Mouse (Mus musculus) T-cell, adult 2 months (primary cell): Measurements from ENCODE around the gene Ap2a1.

ENCODE experiments used
- DNase-seq: peaks from one replicate; pipeline ENCODE4 v3.0.0; 2022; ENCODE audit warnings: low spot score

The Ap2a1 gene

DNA sequence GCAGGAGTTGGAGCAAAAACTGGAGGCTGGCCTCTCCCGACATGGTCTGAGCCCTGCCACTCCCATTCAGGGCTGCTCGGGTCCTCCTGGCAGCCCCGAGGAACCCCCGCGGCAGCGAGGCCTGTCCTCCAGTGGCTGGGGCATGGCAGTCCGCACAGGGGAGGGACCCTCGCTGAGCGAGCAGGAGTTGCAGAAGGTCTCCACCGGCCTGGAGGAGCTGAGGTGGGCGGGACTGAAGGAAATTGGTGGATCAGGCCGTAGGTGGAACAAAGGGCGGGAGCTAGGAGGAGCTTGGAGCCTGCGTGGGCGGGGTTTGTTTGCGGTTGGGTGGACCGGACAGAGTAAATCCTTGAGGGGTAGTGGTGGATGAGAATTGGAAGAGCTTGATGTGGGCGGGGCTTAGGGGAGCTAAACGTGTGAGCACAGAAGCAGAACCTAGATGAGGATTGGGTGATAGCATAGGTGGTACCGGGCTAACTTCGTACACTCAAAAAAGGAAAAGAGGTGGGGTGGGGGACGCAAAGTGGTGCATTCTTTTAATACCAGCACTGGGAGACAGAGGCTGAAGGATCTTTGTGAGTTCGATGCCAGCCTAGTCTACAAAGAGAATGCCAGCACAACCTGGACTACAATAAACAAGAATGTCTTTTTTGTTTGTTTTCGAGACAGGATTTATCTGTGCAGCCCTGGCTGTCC is 23.5 kb upstream of the Ap2a1 start:
- peak; percentile 22 for DNase-seq

DNA sequence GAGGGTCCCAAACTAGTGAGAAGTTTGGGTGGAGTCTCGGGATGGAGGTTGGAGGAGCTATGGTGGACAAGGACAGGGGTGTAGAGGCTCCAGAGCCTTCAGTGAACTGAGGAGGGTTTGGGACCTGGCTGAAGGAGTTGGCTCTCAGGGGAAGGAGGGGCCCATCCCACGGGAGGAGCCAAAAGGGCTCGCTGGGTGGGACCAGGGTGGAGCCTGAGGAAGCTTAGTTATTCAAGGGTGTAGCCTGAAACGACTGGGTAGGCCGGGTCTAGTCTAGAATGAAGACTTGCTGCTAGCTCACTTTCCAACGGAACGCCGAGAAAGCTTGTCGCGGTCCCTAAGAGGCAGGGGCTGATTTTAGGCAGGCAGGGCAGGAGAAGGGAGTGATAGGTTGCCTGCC is 22.7 kb upstream of the Ap2a1 start:
- no peak for DNase-seq

DNA sequence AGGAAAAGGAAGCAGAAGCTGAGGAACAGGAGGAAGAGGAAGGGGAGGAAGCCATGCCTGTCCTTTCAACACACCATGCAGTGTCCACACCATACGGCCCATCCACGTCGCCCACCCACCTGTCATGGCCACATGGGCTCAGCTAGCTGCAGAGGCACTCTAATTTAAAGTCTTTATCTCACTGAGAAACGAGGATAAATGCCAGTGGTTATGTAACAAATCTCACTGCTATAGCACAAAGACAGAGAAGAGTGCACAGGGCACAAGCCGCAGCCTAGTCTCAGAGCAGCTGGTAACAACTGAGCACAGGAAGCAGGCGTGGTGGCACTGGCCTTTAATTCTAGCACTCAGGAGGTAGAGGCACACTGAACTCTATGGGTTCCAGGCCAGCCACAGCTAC is 20.6 kb upstream of the Ap2a1 start:
- DNase-seq = no peak

DNA sequence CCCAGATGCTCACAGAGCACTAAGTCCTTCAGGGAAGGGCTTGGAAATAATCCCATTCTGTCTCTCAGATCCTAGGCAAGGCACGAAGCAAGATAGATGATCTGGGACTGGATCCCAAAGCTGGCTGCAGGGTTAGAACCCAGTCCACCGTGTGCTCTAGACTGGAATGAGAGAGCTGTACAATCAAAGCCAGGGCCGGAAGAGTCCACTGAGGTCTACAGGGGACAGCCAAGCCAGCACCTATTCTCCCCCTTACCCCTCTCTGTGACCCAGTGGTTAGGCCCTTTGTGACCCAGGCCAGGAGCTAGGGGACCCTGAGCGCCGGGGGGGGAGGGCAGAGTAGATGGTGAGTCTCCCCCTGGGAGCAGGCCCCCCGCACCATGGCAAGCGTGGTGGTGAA is 13.6 kb upstream of the Ap2a1 start, which contains the start of gene Tsks:
TSS of gene Tsks (plus strand) at position 301 of the 400 bp plus-strand sequence.
- DNase-seq = no peak

DNA sequence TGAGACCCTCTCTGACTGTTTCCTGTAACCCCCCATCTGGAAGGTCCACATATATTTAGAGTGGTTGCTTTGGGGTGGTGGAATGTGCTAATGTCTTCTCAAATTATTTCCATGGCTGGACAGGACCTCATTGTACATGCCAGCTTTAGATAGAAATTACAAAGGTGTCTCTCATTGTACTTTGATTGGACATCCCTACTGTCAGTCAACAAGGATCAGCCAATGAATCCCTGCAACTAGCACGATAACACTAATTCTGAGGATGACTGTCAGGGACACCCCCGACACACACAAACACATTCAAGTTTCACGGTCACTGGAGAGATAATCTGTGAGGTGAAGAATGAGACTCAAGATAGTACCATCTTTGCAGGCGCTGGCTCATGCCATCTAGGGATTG is 9.4 kb upstream of the Ap2a1 start:
- no peak for DNase-seq

DNA sequence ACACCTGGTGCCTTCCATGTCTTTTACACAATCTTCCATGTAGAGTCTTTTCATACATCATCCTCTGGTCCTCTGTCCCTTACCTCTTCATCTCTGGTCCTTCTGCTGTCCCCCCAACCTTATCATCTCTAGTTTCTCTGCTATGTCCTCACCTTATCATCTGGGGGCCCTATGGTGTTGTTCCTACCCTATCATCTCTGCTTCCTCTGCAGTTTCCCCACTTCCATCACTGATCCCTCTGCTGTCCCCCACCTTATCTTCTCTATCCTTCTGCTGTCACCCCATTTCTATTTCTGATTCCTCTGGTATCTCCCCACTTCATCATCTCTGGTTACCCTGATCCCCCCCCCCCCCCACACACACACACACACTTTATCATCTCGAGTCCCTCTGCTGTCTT is 726 bp downstream of the Ap2a1 start:
- DNase-seq = no peak

DNA sequence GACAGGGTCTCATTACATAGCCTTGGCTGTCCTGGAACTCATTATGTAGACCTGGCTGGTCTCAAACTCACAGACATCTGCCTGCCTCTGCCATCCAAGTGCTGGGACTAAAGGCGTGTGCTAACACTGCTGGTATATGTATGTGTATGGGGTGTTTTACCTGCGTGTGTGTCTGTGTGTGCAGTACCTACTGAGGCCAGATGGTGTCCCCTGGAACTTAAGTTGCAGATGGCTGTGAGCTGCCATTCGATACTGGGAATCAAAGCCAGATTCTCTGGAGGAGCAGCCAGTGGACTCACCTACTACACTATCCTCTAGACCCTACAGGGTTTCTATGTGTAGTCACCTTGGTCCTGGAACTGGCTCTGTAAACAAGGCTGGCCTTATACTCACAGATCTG is 3.8 kb downstream of the Ap2a1 start:
- peak; percentile 36 for DNase-seq

DNA sequence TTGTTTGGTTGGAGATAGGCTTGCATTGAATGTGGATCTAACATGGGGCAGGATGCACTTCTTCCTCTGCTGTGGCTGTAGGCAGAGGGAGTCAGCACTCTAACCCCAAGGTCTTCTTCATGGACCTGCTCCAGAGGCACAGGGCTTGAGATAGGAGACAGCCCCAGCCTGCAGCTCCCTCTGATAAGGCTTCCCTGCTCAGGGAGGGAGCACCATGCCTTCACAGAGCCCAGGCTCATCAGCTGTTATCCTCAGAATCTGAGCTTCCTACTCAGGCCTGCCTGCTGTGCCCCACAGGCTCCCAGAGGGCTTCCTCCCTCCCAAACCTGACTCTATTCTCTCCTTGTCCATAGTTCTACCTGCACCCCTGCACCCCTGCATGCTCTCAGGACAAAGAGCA is 6.8 kb downstream of the Ap2a1 start:
- no peak for DNase-seq

DNA sequence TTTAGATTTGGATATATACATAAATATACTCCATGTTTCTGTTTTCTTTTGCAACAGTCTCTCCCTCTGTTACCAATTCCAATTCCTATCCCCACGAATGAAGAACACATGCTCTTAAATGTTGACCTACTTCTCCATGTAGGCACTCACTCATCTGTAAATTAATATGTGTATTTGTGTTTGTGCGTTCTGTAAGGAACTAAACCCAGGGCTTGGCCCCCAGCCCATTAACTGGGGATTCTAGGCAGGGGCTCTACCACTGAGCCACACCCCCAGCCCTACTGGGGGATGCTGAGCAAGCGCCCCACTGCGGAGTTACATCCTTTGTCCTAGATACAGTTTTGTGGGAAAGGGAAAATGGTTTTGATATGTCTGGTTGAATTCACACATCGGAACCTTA is 10.2 kb downstream of the Ap2a1 start:
- no peak for DNase-seq

DNA sequence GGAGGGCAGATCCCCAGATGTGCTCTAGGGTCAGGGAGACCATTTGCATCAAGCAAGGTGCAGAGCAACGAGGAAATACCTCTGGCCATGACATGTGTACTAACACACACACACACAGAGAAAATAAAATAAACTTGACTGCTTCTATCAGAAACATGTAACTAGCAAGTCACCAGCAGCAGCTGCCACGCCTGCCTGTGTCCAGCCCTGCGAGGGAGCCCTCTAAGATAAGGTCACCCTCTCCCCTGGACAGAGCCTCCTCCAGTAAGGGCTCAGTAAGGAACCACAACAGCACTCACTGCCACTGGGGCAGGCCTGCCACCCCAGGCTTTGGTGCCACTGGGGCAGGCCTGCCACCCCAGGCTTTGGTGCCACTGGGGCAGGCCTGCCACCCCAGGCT is 11.1 kb downstream of the Ap2a1 start:
- no peak for DNase-seq

DNA sequence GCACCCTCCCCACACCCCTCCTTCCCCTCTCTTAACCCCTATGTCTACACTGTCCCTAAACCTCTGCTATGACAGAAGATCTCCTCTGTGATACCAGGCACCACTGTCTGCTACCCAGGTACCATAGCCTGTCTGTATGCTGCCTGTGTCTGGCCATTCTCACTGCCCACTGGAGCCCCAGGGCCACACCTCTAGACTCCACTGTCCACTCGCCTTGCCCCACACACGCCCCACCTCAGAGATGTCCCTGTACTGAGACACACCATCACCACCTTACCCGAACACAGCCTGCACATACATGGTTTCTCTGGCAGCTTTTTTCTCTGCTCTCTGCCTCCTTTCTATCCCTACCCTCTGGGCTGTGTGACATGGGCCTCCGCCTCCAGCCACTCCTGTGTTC is 12.4 kb downstream of the Ap2a1 start:
- DNase-seq = no peak

DNA sequence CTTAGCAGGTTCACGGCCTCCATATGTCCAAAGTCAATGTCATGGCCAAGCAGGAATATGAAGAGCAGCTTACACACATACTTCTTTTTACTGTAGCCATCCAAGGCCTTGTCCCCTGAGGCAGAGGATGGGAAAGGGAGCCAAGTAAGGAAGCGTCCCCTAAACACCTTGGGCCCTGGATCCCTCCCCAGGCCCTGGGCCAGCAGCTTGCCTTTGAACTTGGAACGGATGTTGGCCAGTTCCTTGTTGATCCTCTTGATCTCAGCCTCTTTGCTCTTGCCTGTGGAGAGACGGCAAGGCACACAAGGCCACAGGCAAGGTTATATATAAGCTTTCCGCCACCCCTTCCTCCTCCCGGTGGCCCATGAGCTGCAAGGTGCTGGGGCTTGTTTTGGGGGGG is 13.1 kb downstream of the Ap2a1 start:
- no peak for DNase-seq

DNA sequence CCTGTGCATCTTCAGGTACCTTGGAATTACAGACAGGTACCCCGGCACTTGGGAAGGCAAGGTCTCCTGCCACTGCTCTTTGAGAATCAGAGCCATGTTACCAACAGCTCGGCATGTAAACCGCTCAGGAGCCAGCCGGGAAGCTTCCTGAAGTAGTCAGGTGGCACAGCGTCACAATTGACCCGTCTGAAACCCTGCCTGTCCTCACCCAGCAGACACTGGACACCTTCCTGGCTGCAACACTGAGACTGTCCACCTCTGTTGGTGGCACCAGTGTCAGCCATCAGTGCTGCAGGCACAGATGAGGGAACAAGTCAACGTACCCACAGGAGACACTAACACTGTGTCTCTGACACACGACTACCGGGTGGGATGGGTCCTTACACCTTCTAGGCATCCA is 14.0 kb downstream of the Ap2a1 start:
- no peak for DNase-seq

DNA sequence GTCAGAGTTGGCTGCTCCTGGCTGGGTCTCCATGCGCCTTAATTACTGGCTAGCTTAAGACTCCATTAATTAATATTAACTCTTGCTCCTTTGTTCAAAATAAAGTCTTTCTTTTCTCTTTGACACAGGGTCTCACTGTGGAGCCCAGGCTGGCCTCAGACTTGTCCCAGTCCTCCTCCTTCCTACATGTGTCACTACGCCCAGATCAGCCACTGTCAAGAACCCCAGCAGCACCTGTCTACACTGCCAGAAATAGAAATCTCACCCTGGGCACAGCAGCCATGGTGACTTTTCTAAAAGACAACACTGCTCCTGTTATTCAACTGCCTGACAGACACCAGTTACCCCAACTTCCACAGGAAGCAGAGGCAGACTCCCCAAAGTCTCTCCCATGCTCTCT is 14.9 kb downstream of the Ap2a1 start:
- DNase-seq = no peak

DNA sequence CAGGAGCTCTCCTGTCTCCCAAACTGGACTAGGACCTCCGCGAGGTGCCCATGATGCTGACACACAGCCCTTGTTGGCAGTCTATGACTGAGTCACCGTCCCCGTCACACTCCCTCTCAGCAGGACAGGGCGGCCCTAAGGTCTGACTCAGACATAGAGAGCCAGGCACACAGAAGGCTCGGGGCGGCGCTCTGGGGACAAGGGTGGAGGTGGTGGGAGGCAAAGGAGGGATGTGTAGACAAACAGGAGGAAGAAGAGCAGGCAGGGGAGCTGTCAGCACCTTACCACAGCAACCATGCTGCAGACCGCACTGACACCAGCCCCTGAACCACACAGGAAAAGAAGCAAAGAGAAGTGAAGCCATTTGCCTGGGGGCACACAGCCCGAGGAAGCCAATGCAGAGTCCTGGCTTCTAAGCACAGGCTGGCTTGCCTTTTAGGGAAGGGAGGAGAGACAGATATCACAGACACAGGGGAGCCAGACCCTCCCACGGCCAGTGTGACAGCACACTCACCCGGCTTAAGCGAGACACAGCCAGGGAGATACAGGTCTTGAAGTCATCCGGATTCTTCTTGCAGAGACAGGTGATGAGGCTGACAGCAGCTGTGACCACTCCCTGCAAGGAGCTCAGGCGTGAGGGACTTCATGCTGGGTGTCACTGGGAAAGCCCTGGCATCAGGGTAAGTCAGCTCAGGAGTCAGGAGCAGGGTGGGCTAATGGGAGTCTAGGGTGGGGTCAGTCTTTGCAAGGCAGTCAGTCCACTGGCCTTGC is 20.4 kb downstream of the Ap2a1 start:
- DNase-seq = peak; percentile 76

DNA sequence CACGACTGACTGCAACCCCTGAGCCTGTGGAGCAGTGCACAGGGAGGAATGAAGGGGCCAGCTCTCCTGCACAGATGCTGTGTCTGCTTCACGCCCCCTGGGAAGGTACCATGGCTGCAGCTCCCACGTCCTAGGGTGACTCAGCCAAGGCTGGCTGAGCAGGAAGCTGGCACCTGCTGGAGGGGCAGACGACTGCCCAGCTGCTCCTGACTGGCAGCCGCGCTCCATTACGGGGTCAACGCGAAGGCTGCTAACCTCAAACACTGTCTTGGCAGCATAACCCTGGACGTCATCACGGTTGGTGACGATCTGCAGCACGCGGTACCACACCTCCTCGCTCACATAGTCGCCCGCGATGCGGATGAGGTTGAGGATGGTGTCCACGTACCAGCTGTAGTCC is 23.9 kb downstream of the Ap2a1 start:
- DNase-seq = no peak

DNA sequence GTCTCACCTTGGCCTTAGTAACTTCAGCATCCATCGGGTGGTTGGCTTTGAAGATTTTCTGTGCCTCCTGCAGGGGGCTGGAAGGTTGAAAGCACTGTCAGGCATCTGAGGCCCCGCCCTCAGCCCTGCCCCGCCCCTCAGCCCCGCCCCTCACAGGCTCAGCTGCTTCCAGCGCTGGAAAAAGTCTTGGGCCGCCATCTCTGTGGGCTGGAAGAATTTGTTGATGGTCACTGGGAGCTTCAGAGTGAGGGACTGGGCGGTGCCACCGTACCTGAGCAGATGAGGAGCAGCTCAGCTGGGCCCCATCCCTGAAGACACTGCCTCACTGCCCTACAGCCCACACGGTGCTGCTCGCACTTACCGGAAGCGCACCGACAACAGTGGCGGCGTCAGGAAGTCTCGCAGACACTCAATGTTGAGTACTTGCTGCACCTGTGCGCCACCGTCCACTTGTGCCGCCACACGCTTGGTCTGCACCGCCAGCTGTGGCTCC is 28.0 kb downstream of the Ap2a1 start:
- DNase-seq = peak; percentile 59

DNA sequence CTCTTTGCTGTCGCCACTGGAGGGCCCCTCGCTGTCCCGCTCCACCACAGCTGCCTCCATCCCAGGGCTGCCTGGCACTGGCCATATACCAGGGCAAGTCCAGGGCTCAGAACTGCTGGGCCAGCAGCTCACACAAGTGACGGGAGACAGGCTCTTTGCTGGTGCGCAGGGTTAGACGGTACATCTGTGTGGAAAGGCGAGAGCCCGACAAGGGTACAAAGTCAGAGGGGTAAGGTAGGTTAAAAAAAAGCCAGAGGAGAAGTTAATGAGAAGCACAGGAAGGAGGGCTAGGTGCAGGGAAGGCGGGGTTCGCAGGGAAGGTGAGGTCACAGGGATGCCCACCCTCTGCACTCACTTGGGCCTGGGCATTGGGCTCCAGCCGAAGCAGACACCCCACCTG is 28.7 kb downstream of the Ap2a1 start:
- DNase-seq = no peak

DNA sequence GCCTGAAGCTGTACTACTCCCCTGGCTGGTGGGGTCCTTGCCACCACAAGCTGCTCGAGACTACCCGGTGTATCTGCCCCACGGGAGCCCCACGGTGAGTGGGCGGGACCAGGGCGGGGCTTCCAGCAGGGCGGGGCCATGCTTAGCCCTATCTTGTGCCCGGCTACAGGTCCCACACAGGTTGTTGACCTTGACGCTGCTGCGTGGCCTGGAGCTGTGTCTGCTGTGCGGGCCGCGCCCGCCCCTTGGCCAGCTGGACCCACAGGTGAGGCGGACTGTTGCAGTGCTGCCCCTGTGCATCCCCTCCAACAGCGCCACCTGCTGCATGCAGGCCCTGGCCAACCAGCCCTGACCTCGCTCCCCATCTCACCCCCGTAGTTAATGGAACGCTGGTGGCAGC is 30.7 kb downstream of the Ap2a1 start:
- no peak for DNase-seq

DNA sequence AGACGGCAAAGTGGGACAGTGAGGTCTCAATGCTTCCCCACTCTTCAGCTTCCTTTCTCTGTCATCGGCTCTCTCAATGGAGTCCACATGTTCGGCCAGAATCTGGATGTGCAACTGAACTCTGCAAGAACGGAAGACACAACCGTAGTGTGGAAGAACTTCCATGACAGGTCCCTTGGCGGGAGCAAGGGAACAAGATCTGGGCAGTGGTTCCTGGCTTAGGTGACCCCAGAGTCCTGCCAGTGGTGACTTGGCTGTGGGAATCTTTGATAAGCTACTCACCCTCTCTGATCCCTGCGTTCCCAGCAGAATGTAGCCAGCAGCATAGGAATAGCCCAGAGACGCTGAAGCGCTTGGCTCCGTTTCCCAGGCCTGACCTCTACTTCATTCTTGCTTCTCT is 32.8 kb downstream of the Ap2a1 start:
- DNase-seq = no peak

DNA sequence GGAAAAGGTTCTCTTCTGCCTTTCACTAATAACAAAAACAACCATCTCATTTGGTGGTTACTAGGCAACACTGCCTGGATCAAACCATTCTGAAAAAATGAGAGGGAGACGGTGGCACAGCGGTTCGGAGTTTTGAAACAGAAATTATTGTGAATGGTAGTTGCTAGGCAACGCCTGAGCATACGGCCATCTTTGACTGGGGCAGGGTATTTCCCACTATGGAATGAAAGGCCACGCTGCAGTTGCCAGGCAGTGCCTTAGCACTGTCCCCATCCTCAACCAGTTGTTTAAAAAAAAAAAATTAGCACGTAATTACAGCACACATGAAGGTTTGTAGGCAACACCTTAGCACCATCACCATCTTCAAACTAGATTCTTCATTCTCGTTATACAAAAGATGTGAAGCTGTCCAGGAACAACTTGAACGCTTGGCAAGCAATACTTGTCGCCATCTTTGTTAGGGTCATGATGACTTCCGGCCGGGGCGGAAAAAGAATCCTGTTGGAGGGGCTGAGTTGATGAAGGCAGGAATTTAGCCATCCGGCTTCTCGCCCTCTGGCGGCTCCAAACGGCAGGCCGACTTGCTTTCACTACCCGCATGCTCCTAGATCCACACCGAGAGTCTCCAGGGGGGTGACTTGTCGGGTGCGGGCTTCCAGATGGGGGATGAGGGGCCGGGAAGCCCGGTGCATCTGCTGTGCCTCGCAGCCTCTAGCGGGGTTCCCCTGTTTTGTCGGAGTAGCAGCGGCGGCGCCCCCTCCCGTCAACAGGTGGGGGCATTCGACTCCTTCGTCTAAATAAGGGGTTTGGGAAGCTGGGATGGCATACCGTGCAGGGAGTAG is 33.5 kb downstream of the Ap2a1 start, which contains the start of gene Fuz:
TSS of gene Fuz (plus strand) at position 487 of the 842 bp plus-strand sequence.
- DNase-seq = peak; percentile 90

DNA sequence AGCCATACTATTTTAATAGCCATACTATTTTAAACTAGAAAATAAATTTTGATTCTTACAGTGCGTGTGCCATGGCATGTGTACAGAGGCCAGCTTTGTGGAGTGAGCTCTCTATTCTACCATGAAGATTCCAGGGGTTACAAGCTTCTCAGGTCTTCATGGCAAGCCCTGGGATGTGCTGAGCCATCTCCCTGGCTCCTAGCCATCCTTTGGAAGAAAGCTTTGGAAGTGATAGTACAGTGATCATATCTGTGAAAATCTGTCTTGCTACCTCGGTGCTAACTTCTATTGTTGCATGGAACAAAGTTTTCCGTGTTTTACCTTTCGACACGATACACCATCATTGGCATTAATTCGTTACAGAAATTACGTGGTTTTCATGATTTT is 34.1 kb downstream of the Ap2a1 start:
- DNase-seq = no peak

DNA sequence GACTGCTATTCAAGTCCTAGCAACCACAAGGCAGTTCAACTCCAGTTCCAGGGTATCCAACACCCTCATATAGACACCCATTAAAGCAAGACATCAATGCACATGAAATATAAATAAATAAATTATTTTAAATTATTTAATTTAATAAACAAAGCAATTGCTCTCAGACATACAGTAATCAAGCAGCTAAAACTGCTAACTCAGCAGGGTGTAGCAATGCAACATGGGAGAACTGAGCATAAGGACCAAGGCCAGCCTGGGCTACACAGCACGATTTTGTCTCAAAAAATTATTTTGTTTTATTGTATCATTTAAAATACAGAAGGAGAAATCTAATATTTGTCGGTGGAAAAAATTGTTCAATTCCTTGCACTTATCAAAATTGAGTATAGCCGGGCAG is 35.1 kb downstream of the Ap2a1 start:
- no peak for DNase-seq
